Mouse (Mus musculus) E14TG2a.4 (cell line): ENCODE measurements around the gene Dscam.

Source experiments
- H3K27me3 ChIP-seq: 2 replicates; pipeline ENCODE4 v1.6.1; 2014; ENCODE audit warnings: low read length, control low read depth; ENCODE audit not compliant: insufficient read depth
- H3K36me3 ChIP-seq: 2 replicates; pipeline ENCODE4 v1.6.1; 2014; ENCODE audit warnings: low read length, control low read depth; ENCODE audit not compliant: insufficient read depth
- H3K4me1 ChIP-seq: replicated peaks from 2 replicates; pipeline ENCODE4 v1.6.1; 2014; ENCODE audit warnings: low read depth, low read length, control low read depth
- H3K4me3 ChIP-seq: replicated peaks from 2 replicates; pipeline ENCODE4 v1.5.1; 2014; ENCODE audit warnings: mild to moderate bottlenecking, low read length
- H3K9me3 ChIP-seq: 2 replicates; pipeline ENCODE4 v1.6.1; 2014; ENCODE audit warnings: low read length, control low read depth
- CTCF ChIP-seq: conservative IDR thresholded peaks from 2 replicates; pipeline ENCODE4 v1.5.1; 2014; ENCODE audit warnings: low read length
- NANOG ChIP-seq: IDR thresholded peaks from 2 replicates; pipeline ENCODE4 v1.6.1; 2014; ENCODE audit warnings: borderline replicate concordance, low read length, mixed read lengths
- POU5F1 ChIP-seq: IDR thresholded peaks from 2 replicates; pipeline ENCODE4 v1.6.1; 2014; ENCODE audit warnings: low read length, borderline replicate concordance

Dscam gene

GRCm38 (mm10) chr16:97061390-97061789, 109.2 kb downstream of the Dscam start:
- H3K4me3 ChIP-seq: no peak overlapping the region
- no peaks in the 10 kb centered on the region for H3K27me3 ChIP-seq
- no peaks in the 10 kb centered on the region for H3K36me3 ChIP-seq
- H3K9me3 ChIP-seq: peaks cover 25% of the 10 kb centered on the region
- H3K4me1 ChIP-seq: no peaks in the 10 kb centered on the region
- no peak for TF ChIP-seq POU5F1
- no peak for TF ChIP-seq NANOG
- no peak for TF ChIP-seq CTCF

DNA sequence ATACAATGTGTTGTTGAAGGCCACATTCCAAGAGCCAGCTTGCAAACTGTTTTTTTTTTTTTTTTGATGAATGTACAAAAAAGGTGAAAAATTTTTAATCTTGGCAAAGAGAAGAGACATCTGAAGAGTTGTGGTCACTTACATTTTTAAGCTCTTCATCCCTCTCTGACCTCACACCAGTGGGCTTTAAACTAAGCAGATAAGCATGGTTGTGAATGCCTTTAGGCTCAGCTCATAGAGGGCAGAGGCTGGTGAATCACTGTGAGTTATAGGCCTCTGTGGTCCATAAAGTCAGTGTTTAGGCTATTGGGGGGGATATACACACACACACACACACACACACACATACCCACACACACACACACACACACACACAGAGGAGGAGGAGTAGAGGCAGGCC, 109.8 kb downstream of the Dscam start:
- TF ChIP-seq POU5F1 (no peak), NANOG (no peak), CTCF (no peak)
- no peaks in the 10 kb centered on the region for H3K27me3 ChIP-seq
- peaks cover 25% of the 10 kb centered on the region for H3K9me3 ChIP-seq
- no peak overlapping the region for H3K4me3 ChIP-seq
- H3K36me3 ChIP-seq: no peaks in the 10 kb centered on the region
- H3K4me1 ChIP-seq: no peaks in the 10 kb centered on the region

- Histone ChIP-seq H3K9me3 (peaks cover 25% of the 10 kb centered on the region), H3K4me3 (no peak overlapping the region), H3K4me1 (no peaks in the 10 kb centered on the region), H3K36me3 (no peaks in the 10 kb centered on the region), H3K27me3 (no peaks in the 10 kb centered on the region)
- TF ChIP-seq CTCF (no peak), NANOG (no peak), POU5F1 (no peak)
Observed at GRCm38 (mm10) chr16:97060276-97060675, 110.3 kb downstream of the Dscam start.

DNA sequence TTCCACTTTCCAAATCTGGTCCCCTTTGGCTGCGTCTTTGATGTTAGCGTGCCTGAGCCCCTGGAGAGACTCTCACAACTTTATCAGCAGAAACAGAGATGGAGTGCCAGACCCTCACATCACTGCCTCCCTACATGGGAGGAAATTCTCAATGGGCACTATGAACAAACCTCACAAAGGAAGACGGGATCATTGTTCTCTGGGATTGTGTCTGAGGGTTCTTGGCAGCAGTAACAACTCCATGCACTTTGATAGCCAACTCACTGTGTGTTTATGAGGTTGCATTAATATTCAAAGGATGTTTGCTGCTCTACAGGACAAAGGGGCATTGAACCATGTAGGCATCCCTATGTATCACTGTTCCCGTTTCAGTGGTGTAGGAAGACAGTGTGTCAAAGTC, 135.3 kb downstream of the Dscam start:
- no peaks in the 10 kb centered on the region for H3K9me3 ChIP-seq
- H3K4me3 ChIP-seq: no peak overlapping the region
- H3K4me1 ChIP-seq: no peaks in the 10 kb centered on the region
- no peaks in the 10 kb centered on the region for H3K27me3 ChIP-seq
- TF ChIP-seq POU5F1 (no peak), CTCF (no peak), NANOG (no peak)
- H3K36me3 ChIP-seq: no peaks in the 10 kb centered on the region

GRCm38 (mm10) chr16:97033540-97034058, 137.0 kb downstream of the Dscam start:
- no peaks in the 10 kb centered on the region for H3K36me3 ChIP-seq

DNA sequence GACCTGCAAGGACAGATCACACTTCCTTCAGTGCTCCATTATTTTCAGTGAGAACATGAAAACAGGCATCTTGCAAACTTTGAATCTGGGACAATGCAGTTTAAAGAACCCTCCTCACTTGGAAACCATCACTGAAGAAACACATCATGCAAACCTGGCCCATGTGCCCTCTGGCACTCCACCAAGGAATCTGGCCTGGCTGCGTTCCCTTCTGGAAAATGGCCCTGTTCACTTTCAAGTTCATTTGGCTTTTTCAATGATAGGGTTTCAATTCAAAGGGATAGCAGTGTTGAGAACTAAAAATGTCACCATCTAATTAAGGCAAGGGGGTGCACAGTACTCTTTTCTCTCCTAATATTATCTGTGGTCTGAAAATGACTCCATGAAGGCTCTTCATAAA, 142.9 kb downstream of the Dscam start:
- Histone ChIP-seq H3K27me3 (no peaks in the 10 kb centered on the region), H3K36me3 (no peaks in the 10 kb centered on the region), H3K4me1 (no peaks in the 10 kb centered on the region), H3K4me3 (no peak overlapping the region), H3K9me3 (no peaks in the 10 kb centered on the region)
- TF ChIP-seq NANOG (no peak), CTCF (no peak), POU5F1 (no peak)

More at GRCm38 (mm10) chr16:97033540-97034058, 137.0 kb downstream of the Dscam start:
- Histone ChIP-seq H3K9me3 (no peaks in the 10 kb centered on the region), H3K4me1 (no peaks in the 10 kb centered on the region), H3K4me3 (no peak overlapping the region), H3K27me3 (no peaks in the 10 kb centered on the region)
- TF ChIP-seq CTCF: no peak
- no peak for TF ChIP-seq POU5F1
- TF ChIP-seq NANOG: no peak

DNA sequence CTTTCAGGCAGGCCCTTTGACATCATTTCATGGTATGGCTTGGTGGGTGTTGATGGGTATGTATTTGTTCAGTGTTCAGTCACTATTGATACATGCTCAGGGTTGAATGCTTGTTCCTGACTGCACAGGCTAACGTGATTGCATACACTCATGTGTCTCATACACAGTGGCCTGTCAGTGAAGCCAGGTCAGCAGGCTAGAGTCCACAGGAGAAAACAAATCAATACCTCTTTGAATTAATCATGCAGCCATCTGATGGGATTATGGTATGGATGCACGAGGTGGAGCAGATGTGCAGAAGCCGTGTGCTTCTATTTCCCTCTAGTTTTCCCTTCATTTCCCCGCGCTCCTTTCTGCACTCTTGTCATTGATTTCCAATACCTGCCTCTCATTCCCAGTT, 143.7 kb downstream of the Dscam start:
- Histone ChIP-seq H3K9me3 (no peaks in the 10 kb centered on the region), H3K36me3 (no peaks in the 10 kb centered on the region), H3K27me3 (no peaks in the 10 kb centered on the region), H3K4me1 (no peaks in the 10 kb centered on the region), H3K4me3 (no peak overlapping the region)
- TF ChIP-seq CTCF (no peak), POU5F1 (no peak), NANOG (no peak)

DNA sequence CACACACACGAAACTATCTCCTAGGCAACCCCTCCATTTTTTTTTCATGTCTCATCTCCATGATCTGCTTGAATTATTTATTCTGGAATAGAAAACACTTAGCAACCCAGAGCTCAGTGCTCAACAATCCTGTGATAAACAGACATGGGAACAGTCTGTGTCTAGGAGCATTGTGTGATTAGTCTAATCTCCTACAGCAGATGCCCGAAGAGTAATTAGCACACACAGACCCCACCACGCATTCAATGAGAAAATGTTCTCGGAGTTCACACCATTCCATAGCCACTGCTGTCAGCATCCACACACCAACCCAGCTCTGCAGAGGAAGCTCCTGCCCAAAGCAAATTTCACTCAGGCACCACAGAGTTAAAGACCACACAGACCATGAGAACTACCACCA, 146.1 kb downstream of the Dscam start:
- H3K9me3 ChIP-seq: no peaks in the 10 kb centered on the region
- no peaks in the 10 kb centered on the region for H3K27me3 ChIP-seq
- TF ChIP-seq NANOG (no peak), POU5F1 (no peak), CTCF (no peak)
- no peak overlapping the region for H3K4me3 ChIP-seq
- H3K4me1 ChIP-seq: no peaks in the 10 kb centered on the region
- H3K36me3 ChIP-seq: no peaks in the 10 kb centered on the region

DNA sequence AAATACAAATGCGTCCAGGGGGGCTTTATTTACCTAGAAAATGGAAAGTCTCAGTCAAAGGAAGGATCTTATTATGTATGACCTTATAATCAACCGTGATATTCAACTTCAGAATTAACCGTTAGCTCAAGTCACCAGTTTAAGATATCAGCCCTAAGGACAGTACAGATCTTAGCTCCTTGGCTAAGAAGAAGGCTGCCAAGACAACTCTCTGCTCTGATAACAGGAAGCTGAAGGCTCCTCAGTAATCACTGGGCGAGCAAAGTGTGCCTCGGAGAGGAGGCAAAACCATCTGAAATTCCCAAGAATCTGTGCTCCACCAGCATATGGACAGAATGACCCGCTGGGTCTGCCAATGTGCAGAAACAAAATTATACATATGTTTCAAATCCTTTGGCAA, 149.1 kb downstream of the Dscam start:
- H3K4me3 ChIP-seq: no peak overlapping the region

More for the DNA sequence above, 149.1 kb downstream of the Dscam start:
- TF ChIP-seq POU5F1 (no peak), CTCF (no peak), NANOG (no peak)
- no peaks in the 10 kb centered on the region for H3K27me3 ChIP-seq
- no peaks in the 10 kb centered on the region for H3K9me3 ChIP-seq
- H3K36me3 ChIP-seq: no peaks in the 10 kb centered on the region
- no peaks in the 10 kb centered on the region for H3K4me1 ChIP-seq
